Mouse (Mus musculus): Measurements from ENCODE around the gene Zfp14.

The Zfp14 gene

GRCm38 (mm10) chr7:30027331-30027730 is 23.8 kb downstream of the Zfp14 start:
- no peak for DNase-seq

GRCm38 (mm10) chr7:30025358-30025757 is 25.8 kb downstream of the Zfp14 start:
- DNase-seq, result no peak

- DNase-seq, result no peak
Measured at GRCm38 (mm10) chr7:30023800-30024199, 27.4 kb downstream of the Zfp14 start.

GRCm38 (mm10) chr7:30023324-30023723 is 27.9 kb downstream of the Zfp14 start:
- DNase-seq, result no peak

- no peak for DNase-seq
Measured at GRCm38 (mm10) chr7:30019543-30019942, 31.6 kb downstream of the Zfp14 start.

- DNase-seq, result no peak
Measured at GRCm38 (mm10) chr7:30017226-30017625, 34.0 kb downstream of the Zfp14 start.

GRCm38 (mm10) chr7:30012956-30013363 is 38.2 kb downstream of the Zfp14 start:
- peak; percentile 32 to 59 for DNase-seq

- no peak for DNase-seq
Measured at GRCm38 (mm10) chr7:30010551-30011195, 40.5 kb downstream of the Zfp14 start.

GRCm38 (mm10) chr7:30009321-30010085 is 41.7 kb downstream of the Zfp14 start:
- peak in 1 of 2 experiments; percentile 6 for DNase-seq

GRCm38 (mm10) chr7:30008020-30008690 is 43.0 kb downstream of the Zfp14 start:
- no peak for DNase-seq

- DNase-seq, result no peak
Measured at GRCm38 (mm10) chr7:30007601-30008000, 43.6 kb downstream of the Zfp14 start.

GRCm38 (mm10) chr7:30000601-30001000 is 50.6 kb downstream of the Zfp14 start:
- DNase-seq, result no peak

GRCm38 (mm10) chr7:29995134-29995533 is 56.0 kb downstream of the Zfp14 start:
- DNase-seq, result no peak

GRCm38 (mm10) chr7:29993340-29993739 is 57.8 kb downstream of the Zfp14 start:
- DNase-seq, result no peak

- no peak for DNase-seq
Measured at GRCm38 (mm10) chr7:29992698-29993097, 58.5 kb downstream of the Zfp14 start.

GRCm38 (mm10) chr7:29989031-29989430 is 62.1 kb downstream of the Zfp14 start:
- DNase-seq, result no peak

GRCm38 (mm10) chr7:29987551-29987950 is 63.6 kb downstream of the Zfp14 start:
- DNase-seq, result no peak
